Mouse (Mus musculus) monocyte, adult 2 months (primary cell): ENCODE measurements at regions not wholly inside any gene's neighbourhood (a gene's known extent, or its start where the extent isn't known, plus 50 kb on each side); places are given as distances from the start of the nearest gene placed in this dataset.

Source experiments
- DNase-seq, 2 experiments: peaks; one replicate each; pipeline ENCODE4 v3.0.0; 2022; ENCODE audit warnings: low spot score in 2 of 2, low read depth in 1 of 2

GRCm38 (mm10) chr10:111111020-111111419, 53.5 kb upstream of the Osbpl8 start:
- DNase-seq = no peak

GRCm38 (mm10) chr10:111108658-111109633, 55.6 kb upstream of the Osbpl8 start:
- DNase-seq = peak in 1 of 2 experiments; percentile 42

GRCm38 (mm10) chr10:111107852-111108251, 56.7 kb upstream of the Osbpl8 start:
- no peak for DNase-seq

- DNase-seq = peak; percentile 56 to 71
Measured at GRCm38 (mm10) chr10:111107387-111107786, 57.2 kb upstream of the Osbpl8 start.

- DNase-seq = no peak
Measured at GRCm38 (mm10) chr10:111106411-111106810, 58.1 kb upstream of the Osbpl8 start.

- no peak for DNase-seq
Measured at GRCm38 (mm10) chr10:111105662-111106061, 58.9 kb upstream of the Osbpl8 start.

- no peak for DNase-seq
Measured at GRCm38 (mm10) chr10:111103512-111103911, 61.0 kb upstream of the Osbpl8 start.

GRCm38 (mm10) chr10:111103086-111103485, 61.5 kb upstream of the Osbpl8 start:
- DNase-seq = peak; percentile 69 to 73

GRCm38 (mm10) chr10:111101901-111102761, 62.4 kb upstream of the Osbpl8 start:
- DNase-seq = no peak

- DNase-seq = peak in 1 of 2 experiments; percentile 41
Measured at GRCm38 (mm10) chr10:111099812-111100464, 64.6 kb upstream of the Osbpl8 start.

- DNase-seq = no peak
Measured at GRCm38 (mm10) chr10:111099059-111099811, 65.3 kb upstream of the Osbpl8 start.

- no peak for DNase-seq
Measured at GRCm38 (mm10) chr10:111097245-111097644, 67.3 kb upstream of the Osbpl8 start.

GRCm38 (mm10) chr10:111096811-111097210, 67.7 kb upstream of the Osbpl8 start:
- DNase-seq = no peak

- no peak for DNase-seq
Measured at GRCm38 (mm10) chr10:111094405-111094804, 70.1 kb upstream of the Osbpl8 start.

- no peak for DNase-seq
Measured at GRCm38 (mm10) chr10:111089382-111089781, 75.2 kb upstream of the Osbpl8 start.

GRCm38 (mm10) chr10:111085561-111085960, 75.6 kb upstream of the Zdhhc17 start:
- no peak for DNase-seq

- DNase-seq = no peak
Measured at GRCm38 (mm10) chr10:111084267-111084780, 74.4 kb upstream of the Zdhhc17 start.

GRCm38 (mm10) chr10:111083861-111084260, 73.9 kb upstream of the Zdhhc17 start:
- no peak for DNase-seq

GRCm38 (mm10) chr10:111083338-111083737, 73.4 kb upstream of the Zdhhc17 start:
- DNase-seq = no peak

GRCm38 (mm10) chr10:111080322-111080721, 70.4 kb upstream of the Zdhhc17 start:
- DNase-seq = no peak
